In the genomic region with DNA sequence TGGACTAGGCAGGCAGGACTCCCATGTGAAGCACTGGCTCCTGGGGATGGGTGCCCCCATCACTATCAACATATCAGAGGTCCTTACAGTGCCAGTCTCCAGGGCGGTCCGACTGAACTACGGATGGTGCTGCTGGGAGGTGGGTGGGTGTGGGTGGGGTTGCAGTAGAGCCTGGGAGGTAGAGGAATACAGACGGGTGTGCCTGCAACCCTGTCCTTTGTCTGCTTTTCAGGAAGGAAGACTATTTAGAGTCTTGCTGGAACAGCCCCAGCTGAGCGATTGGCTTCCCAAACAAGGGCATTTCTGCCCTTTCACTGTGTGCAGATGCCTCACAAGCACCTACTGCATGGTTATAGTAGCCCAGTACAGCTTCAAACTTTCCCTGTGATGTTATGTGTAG, we compare ENCODE assay signal across 11 mouse cellular contexts. TPM values are rescaled to one million over a fixed set of nuclear protein-coding genes. Genes with fewer than 3 reads are reported as not detected.
DNase-seq lines count a peak whose midpoint lies in the region; ATAC-seq and TF ChIP-seq lines count a peak whose summit lies in the region.
"Had no signal": no experiment of that assay in that cellular context is flagged by ENCODE, and none has a peak within 500 bp of the region (broad histone marks: within the 10 kb centered on the region; RNA-seq: fewer than 3 reads in every experiment).

No protein-coding gene starts in this region.

- TF ChIP-seq POLR2A in lung, adult 2 months (IDR thresholded peaks at IDR 0.05; ENCODE audit: borderline replicate concordance, extremely low read depth, low read depth, low read length), result no peak

- H3K9ac ChIP-seq in liver, embryonic 14.5 days (replicated peaks), result no peak overlapping the region
- no peak overlapping the region for H3K9ac ChIP-seq in hindbrain, embryonic 11.5 days (ENCODE audit: low read depth, low read length)

- no peak for TF ChIP-seq EP300 in liver, embryonic 14.5 days (IDR thresholded peaks at IDR 0.05; ENCODE audit: low read depth)

- TF ChIP-seq CTCF in lung, adult 2 months (IDR thresholded peaks at IDR 0.05; ENCODE audit: insufficient read depth, low read length), result no peak
- no peak for TF ChIP-seq CTCF in liver, embryonic 14.5 days (IDR thresholded peaks at IDR 0.05; ENCODE audit: low read depth)

- H3K9me3 ChIP-seq in liver, embryonic 14.5 days (ENCODE audit: control insufficient read depth, low read length), result no peaks in the 10 kb centered on the region
- H3K9me3 ChIP-seq in hindbrain, embryonic 11.5 days (ENCODE audit: control insufficient read depth, low read length), result no peaks in the 10 kb centered on the region
- H3K9me3 ChIP-seq: forebrain, embryonic 10.5 days had no signal

- no peak overlapping the region for H3K4me3 ChIP-seq in lung, adult 2 months (replicated peaks; ENCODE audit: extremely low read depth, low read depth, low read length)
- H3K4me3 ChIP-seq in liver, embryonic 14.5 days (ENCODE audit: insufficient read depth in 1 of 2, low read depth in 2 of 2, low read length in 2 of 2), result no peak overlapping the region
- H3K4me3 ChIP-seq in hindbrain, embryonic 11.5 days (ENCODE audit: low read depth, low read length), result no peak overlapping the region
- H3K4me3 ChIP-seq: forebrain, embryonic 10.5 days had no signal

- intact Hi-C loops in heart, postnatal 14 days (cut with DNase I), result no loop called here

- peak; percentile 57 to 76 for DNase-seq in lung, adult 18-20 months
- DNase-seq in lung, adult 2 months, result no peak
- DNase-seq in heart, postnatal 14 days, result peak; percentile 46 to 47
- no peak for DNase-seq in liver, embryonic 14.5 days (ENCODE audit: low read depth in 3 of 3, low spot score in 3 of 3)
- DNase-seq in lung, postnatal 4 days, result peak; percentile 50 to 67
- no peak for DNase-seq in thymus, postnatal 10 days (ENCODE audit: low spot score in 2 of 2)
- DNase-seq in spleen, adult 12 weeks (ENCODE audit: low spot score), result no peak
- DNase-seq in hindbrain, embryonic 11.5 days (ENCODE audit: low spot score), result no peak
- DNase-seq: cerebellum, adult 11-12 months had no signal

- WGBS in lung, adult 2 months, result 43% methylated on average over 5 of the region's 5 CpGs
- 26% methylated on average over 5 of the region's 5 CpGs for WGBS in liver, embryonic 14.5 days (ENCODE audit: insufficient replicate concordance)
- 88% methylated on average over 5 of the region's 5 CpGs for WGBS in hindbrain, embryonic 11.5 days

- H3K27me3 ChIP-seq in liver, embryonic 14.5 days (ENCODE audit: control insufficient read depth, insufficient read depth, low read length), result no peaks in the 10 kb centered on the region
- no peaks in the 10 kb centered on the region for H3K27me3 ChIP-seq in hindbrain, embryonic 11.5 days (ENCODE audit: control insufficient read depth, insufficient read depth, low read length)

- peak overlapping the region; percentile 52 for H3K27ac ChIP-seq in liver, embryonic 14.5 days
- H3K27ac ChIP-seq in hindbrain, embryonic 11.5 days (ENCODE audit: low read depth, low read length), result no peak overlapping the region
- H3K27ac ChIP-seq: forebrain, embryonic 10.5 days had no signal

- H3K4me2 ChIP-seq in liver, embryonic 14.5 days (ENCODE audit: low read depth), result peak overlapping the region; percentile 23; the same call in 1 of the 2 replicates
- no peak overlapping the region for H3K4me2 ChIP-seq in hindbrain, embryonic 11.5 days (replicated peaks; ENCODE audit: low read depth, low read length)
- H3K4me2 ChIP-seq: midbrain, embryonic 11.5 days had no signal

- peaks cover 2% of the 10 kb centered on the region; the same call in 1 of the 2 replicates for H3K36me3 ChIP-seq in liver, embryonic 14.5 days (replicated peaks; ENCODE audit: control insufficient read depth, insufficient read depth, low read depth)
- H3K36me3 ChIP-seq in hindbrain, embryonic 11.5 days (ENCODE audit: control insufficient read depth, insufficient read depth, low read length), result peaks cover 15% of the 10 kb centered on the region

- peak; percentile 59 for ATAC-seq in liver, embryonic 14.5 days (ENCODE audit: insufficient read depth)
- no peak for ATAC-seq in hindbrain, embryonic 11.5 days (ENCODE audit: low FRiP score)

- peaks cover 11% of the 10 kb centered on the region; the same call in 1 of the 2 replicates for H3K4me1 ChIP-seq in lung, adult 2 months (ENCODE audit: control insufficient read depth, insufficient read depth, low read length)
- H3K4me1 ChIP-seq in liver, embryonic 14.5 days (replicated peaks; ENCODE audit: control insufficient read depth in 2 of 2, insufficient read depth in 2 of 2, low read length in 1 of 2), result peaks cover 41 to 47% of the 10 kb centered on the region in 2 experiments
- H3K4me1 ChIP-seq in hindbrain, embryonic 11.5 days (replicated peaks; ENCODE audit: control insufficient read depth, insufficient read depth, low read length), result no peaks in the 10 kb centered on the region
- H3K4me1 ChIP-seq: forebrain, embryonic 10.5 days had no signal

RNA-seq across cellular contexts. Expression of gene Rgs12, which starts 19.1 kb away (rescaled TPM):
- polyA plus RNA-seq in lung, adult 2 months (2012; rRNA removed), result 125 and 161 TPM in 2 replicates
- total RNA-seq in heart, postnatal 14 days (2021), result 10 to 100 TPM; 24.3 to 30.4 TPM
- polyA plus RNA-seq in liver, embryonic 14.5 days (2012; rRNA removed), result 18.7 and 21.7 TPM in 2 replicates
- 17.1 and 20.4 TPM in 2 replicates for polyA plus RNA-seq in liver, embryonic 14.5 days (2014; fragmentation: Nextera tagmentation; extraction: Ambion mirVana)
- polyA plus RNA-seq in hindbrain, embryonic 11.5 days (2014; fragmentation: Nextera tagmentation; extraction: Ambion mirVana), result 37.1 and 41.4 TPM in 2 replicates

Comparison
In these comparisons a context has a peak if more than half of its experiments do, and no peak if none do; other contexts are left out.
1. DNase-seq: peak in lung, adult 18-20 months (2 of 2), heart, postnatal 14 days (2 of 2) and lung, postnatal 4 days (2 of 2); none in lung, adult 2 months (single experiment), liver, embryonic 14.5 days (0 of 3), thymus, postnatal 10 days (0 of 2), spleen, adult 12 weeks (single experiment) and hindbrain, embryonic 11.5 days (single experiment).